Mouse (Mus musculus) intestine, postnatal 0 days (tissue): ENCODE results near the gene Trim14. TPM values are rescaled to one million over a fixed set of nuclear protein-coding genes. Genes with fewer than 3 reads are reported as not detected.
"Not testable (repeated sequence)": the region's sequence is repeated elsewhere in the genome, so short reads cannot be mapped to it uniquely, and the experiment has no call there.

ENCODE experiments used
- ATAC-seq: fragments of 200-750 bp; cut with Nextera tagmentation; 2 replicates; pipeline ENCODE4 v1.8.0; 2017; ENCODE audit warnings: mild to moderate bottlenecking, moderate TSS enrichment, moderate library complexity
- H3K27ac ChIP-seq: fragments of 300-500 bp; sonication (generic); 2 replicates; pipeline ENCODE4 v1.5.1; 2014; ENCODE audit warnings: mild to moderate bottlenecking, low read depth, low read length, moderate library complexity
- H3K27me3 ChIP-seq: fragments of 300-500 bp; sonication (generic); replicated peaks from 2 replicates; pipeline ENCODE4 v1.6.1; 2014; ENCODE audit warnings: low read length, mixed read lengths; ENCODE audit not compliant: control insufficient read depth, insufficient read depth
- H3K36me3 ChIP-seq: fragments of 300-500 bp; sonication (generic); 2 replicates; pipeline ENCODE4 v1.6.1; 2014; ENCODE audit warnings: mild to moderate bottlenecking, moderate library complexity; ENCODE audit not compliant: control insufficient read depth, insufficient read depth
- H3K4me1 ChIP-seq: fragments of 300-500 bp; sonication (generic); replicated peaks from 2 replicates; pipeline ENCODE4 v1.6.1; 2014; ENCODE audit warnings: antibody characterized with exemption, low read length, mixed read lengths; ENCODE audit not compliant: control insufficient read depth, insufficient read depth
- H3K4me2 ChIP-seq: fragments of 300-500 bp; sonication (generic); replicated peaks from 2 replicates; pipeline ENCODE4 v1.6.1; 2014; ENCODE audit warnings: low read depth, mild to moderate bottlenecking, moderate library complexity
- H3K4me3 ChIP-seq: fragments of 300-500 bp; sonication (generic); 2 replicates; pipeline ENCODE4 v1.5.1; 2014; ENCODE audit warnings: low read depth, low read length
- H3K9ac ChIP-seq: fragments of 300-500 bp; sonication (generic); 2 replicates; pipeline ENCODE4 v1.6.1; 2014; ENCODE audit warnings: mild to moderate bottlenecking, low read depth, low read length
- H3K9me3 ChIP-seq: fragments of 300-500 bp; sonication (generic); 2 replicates; pipeline ENCODE4 v1.6.1; 2016; ENCODE audit warnings: mixed run types; ENCODE audit not compliant: control insufficient read depth
- CTCF ChIP-seq: sonication (generic); IDR thresholded peaks from 2 replicates; pipeline ENCODE4 v1.5.1; 2016; ENCODE audit warnings: low read depth, mild to moderate bottlenecking, control low read depth, antibody characterized with exemption, moderate library complexity
- WGBS: fragments of 180-500 bp; shearing (Covaris S2); extraction: QIAGEN DNeasy Blood & Tissue Kit; methylation state at CpG from one replicate; pipeline ENCODE4 v1.1.7; 2014; 5-methylcytosine and 5-hydroxymethylcytosine counted together
- polyA plus RNA-seq: library from polyadenylated mRNA; unstranded; fragments of >200 nt; fragmentation: Nextera tagmentation; extraction: Ambion mirVana; gene quantifications from 2 replicates; pipeline ENCODE4 v1.2.1, GENCODE M21; 2015

Gene Trim14
- 14.1 and 15.7 TPM in 2 replicates for polyA plus RNA-seq

GRCm38 (mm10) chr4:46535840-46536361, at the start of gene Trim14:
Trim14 (minus strand) TSS chr4:46536141.
- Histone ChIP-seq H3K4me3 (peak within 1 kb of the TSS; percentile 72), H3K36me3 (peaks cover 27% of the 10 kb centered on the region), H3K4me1 (no peaks in the 10 kb centered on the region), H3K27me3 (0 out of 2 replicates have a peak, but pooled peaks cover 4% of the 10 kb centered on the region), H3K9me3 (no peaks in the 10 kb centered on the region), H3K4me2 (peak within 1 kb of the TSS; percentile 86), H3K27ac (peak within 1 kb of the TSS; percentile 84), H3K9ac (peak within 1 kb of the TSS; percentile 73)
- peak; percentile 67 for TF ChIP-seq CTCF
- under 1% methylated on average over 46 of the region's 46 CpGs for WGBS
- peak; percentile 82 for ATAC-seq

DNA sequence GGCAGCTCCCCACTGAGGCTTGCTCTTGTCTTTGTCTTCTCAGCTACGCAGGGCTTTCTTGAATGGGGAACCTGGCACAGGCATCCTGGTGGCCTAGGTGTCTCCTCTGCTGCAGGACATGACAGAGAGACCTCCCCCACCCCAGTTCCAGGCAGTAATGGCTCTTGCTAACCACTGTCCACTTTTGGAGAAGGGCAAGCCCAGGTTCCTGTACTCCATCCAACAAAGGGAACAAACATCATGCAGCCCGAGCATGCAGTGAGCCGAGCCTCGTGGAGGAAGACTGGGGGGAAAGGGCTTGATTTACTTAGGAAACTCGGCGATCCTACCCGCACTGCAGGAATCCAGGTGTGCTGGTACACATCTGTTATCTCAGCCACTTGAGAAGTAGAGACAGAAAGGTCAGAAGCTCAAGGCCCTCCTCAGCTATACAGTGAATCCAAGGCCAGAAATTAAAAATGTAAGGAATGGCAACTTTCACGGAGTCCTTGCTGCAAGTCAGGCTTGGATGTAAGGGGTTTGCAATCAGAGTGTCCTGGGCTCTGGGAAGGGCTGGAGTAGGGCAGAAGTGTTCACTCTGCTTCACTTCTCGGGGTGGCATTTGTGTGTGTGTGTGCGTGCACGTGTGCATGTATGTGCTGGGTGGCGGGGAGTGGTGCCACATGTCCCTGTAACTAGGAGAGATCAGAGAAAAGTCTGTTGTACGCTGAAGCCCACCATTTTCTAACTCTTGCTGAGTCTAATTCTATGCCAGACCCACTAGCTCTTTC, 49.3 kb upstream of the Trim14 start:
- no peak for ATAC-seq
- Histone ChIP-seq H3K4me3 (no peak overlapping the region), H3K36me3 (peaks cover 6% of the 10 kb centered on the region; the same call in 1 of the 2 replicates), H3K27ac (peak overlapping the region; percentile 68; the same call in 1 of the 2 replicates), H3K4me1 (no peaks in the 10 kb centered on the region), H3K27me3 (no peaks in the 10 kb centered on the region), H3K9me3 (no peaks in the 10 kb centered on the region), H3K9ac (no peak overlapping the region), H3K4me2 (no peak overlapping the region)
- TF ChIP-seq CTCF, result no peak
- 64% methylated on average over 13 of the region's 13 CpGs for WGBS

- ATAC-seq, H3K4me1 ChIP-seq, H3K9me3 ChIP-seq, H3K9ac ChIP-seq, H3K36me3 ChIP-seq, H3K4me2 ChIP-seq, H3K27ac ChIP-seq, H3K4me3 ChIP-seq, H3K27me3 ChIP-seq: not testable (repeated sequence)
- WGBS, result 20% methylated on average over 3 of the region's 3 CpGs
Measured at GRCm38 (mm10) chr4:46584536-46584935, 48.6 kb upstream of the Trim14 start.

DNA sequence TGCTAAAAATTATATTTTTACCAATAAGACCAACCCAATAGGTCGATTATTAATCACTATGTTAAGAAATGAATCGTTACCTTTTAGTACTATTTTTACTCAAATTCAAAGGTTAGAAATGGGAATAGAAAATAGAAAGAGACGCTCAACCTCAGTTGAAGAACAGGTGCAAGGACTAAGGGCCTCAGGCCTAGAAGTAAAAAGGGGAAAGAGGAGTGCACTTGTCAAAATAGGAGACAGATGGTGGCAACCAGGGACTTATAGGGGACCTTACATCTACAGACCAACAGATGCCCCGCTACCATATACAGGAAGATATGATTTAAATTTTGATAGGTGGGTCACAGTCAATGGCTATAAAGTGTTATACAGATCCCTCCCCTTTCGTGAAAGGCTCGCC, 48.1 kb upstream of the Trim14 start:
- H3K4me2 ChIP-seq, H3K9ac ChIP-seq, H3K4me3 ChIP-seq, H3K9me3 ChIP-seq, H3K4me1 ChIP-seq, H3K27ac ChIP-seq, H3K27me3 ChIP-seq, ATAC-seq, H3K36me3 ChIP-seq: not testable (repeated sequence)
- WGBS, result 71% methylated on average over 2 of the region's 6 CpGs

DNA sequence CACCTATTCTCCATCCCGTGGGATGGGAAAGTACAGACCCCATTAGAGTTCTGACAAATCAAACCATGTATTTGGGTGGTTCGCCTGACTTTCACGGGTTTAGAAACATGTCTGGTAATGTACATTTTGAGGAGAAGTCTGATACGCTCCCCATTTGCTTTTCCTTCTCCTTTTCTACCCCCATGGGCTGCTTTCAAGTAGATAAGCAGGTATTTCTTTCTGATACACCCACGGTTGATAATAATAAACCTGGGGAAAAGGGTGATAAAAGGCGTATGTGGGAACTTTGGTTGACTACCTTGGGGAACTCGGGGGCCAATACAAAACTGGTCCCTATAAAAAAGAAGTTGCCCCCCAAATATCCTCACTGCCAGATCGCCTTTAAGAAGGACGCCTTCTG, 46.1 kb upstream of the Trim14 start:
- not testable (repeated sequence) for H3K4me1 ChIP-seq, ATAC-seq, H3K27ac ChIP-seq, H3K36me3 ChIP-seq, H3K4me2 ChIP-seq, H3K4me3 ChIP-seq, H3K9ac ChIP-seq, H3K9me3 ChIP-seq, H3K27me3 ChIP-seq
- 84% methylated on average over 9 of the region's 9 CpGs for WGBS

- not testable (repeated sequence) for H3K4me2 ChIP-seq, H3K27me3 ChIP-seq, H3K4me3 ChIP-seq, ATAC-seq, H3K9ac ChIP-seq, H3K36me3 ChIP-seq, H3K27ac ChIP-seq, H3K4me1 ChIP-seq, H3K9me3 ChIP-seq
- WGBS, result 96% methylated on average over 22 of the region's 22 CpGs
Measured at GRCm38 (mm10) chr4:46581577-46581976, 45.6 kb upstream of the Trim14 start.

- WGBS, result 89% methylated on average over 15 of the region's 15 CpGs
Measured at GRCm38 (mm10) chr4:46580799-46581243, 44.9 kb upstream of the Trim14 start.

GRCm38 (mm10) chr4:46578796-46579346, 42.9 kb upstream of the Trim14 start:
- H3K4me2 ChIP-seq, result 0 out of 2 replicates have a peak overlapping the region, but pooled peaks have one; percentile 17
- not testable (repeated sequence) for H3K9ac ChIP-seq, H3K9me3 ChIP-seq, H3K27ac ChIP-seq, H3K4me1 ChIP-seq, H3K4me3 ChIP-seq, H3K36me3 ChIP-seq, H3K27me3 ChIP-seq
- WGBS, result 45% methylated on average over 8 of the region's 8 CpGs
- peak; percentile 69 for ATAC-seq

More at GRCm38 (mm10) chr4:46580799-46581243, 44.9 kb upstream of the Trim14 start:
- H3K27ac ChIP-seq, H3K9ac ChIP-seq, H3K36me3 ChIP-seq, H3K27me3 ChIP-seq, ATAC-seq, H3K4me2 ChIP-seq, H3K4me3 ChIP-seq, H3K4me1 ChIP-seq, H3K9me3 ChIP-seq: not testable (repeated sequence)
